Mouse (Mus musculus): ENCODE data around the gene Pcyt1a. TPM values are rescaled to one million over a fixed set of nuclear protein-coding genes. Genes with fewer than 3 reads are reported as not detected.

Pcyt1a gene
- polyA plus RNA-seq, 1 experiment = 14.6 TPM

DNA sequence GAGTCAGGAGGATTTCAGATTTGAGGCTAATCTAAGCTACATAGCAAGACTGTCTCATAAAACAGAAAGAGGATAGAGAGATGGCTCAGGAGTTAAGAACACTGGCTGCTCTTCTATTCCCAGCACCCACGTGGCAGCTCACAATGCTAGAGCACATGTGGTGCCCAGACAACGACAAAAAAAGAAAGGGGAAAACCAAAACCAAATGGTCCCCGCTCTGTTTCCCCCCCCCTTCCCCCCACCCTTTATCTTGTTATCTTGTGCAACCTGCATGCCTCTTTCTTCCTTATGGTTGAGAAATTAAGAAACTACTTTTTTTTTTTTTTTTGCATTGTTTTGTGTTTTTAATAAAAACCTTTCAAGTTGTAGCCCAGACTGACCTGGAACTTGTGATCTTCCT, 37.8 kb downstream of the Pcyt1a start:
- H3K9me3 ChIP-seq (replicated peaks; ENCODE audit: control insufficient read depth, insufficient read depth, low read length, poor library complexity, severe bottlenecking) = no peaks in the 10 kb centered on the region
- H3K9ac ChIP-seq (ENCODE audit: low read depth, poor library complexity, severe bottlenecking) = no peak overlapping the region
- H3K36me3 ChIP-seq (ENCODE audit: control insufficient read depth, insufficient read depth, low read length, poor library complexity, severe bottlenecking) = no peaks in the 10 kb centered on the region
- no peak overlapping the region for H3K4me3 ChIP-seq (ENCODE audit: low read depth, low read length)
- no peaks in the 10 kb centered on the region for H3K4me1 ChIP-seq (ENCODE audit: control insufficient read depth, insufficient read depth, low read length)
- no peak overlapping the region for H3K27ac ChIP-seq (ENCODE audit: insufficient read depth, low read length)
- H3K27me3 ChIP-seq (ENCODE audit: control insufficient read depth, insufficient read depth, low read length, poor library complexity, severe bottlenecking) = no peaks in the 10 kb centered on the region
- no peak for TF ChIP-seq CTCF (IDR thresholded peaks at IDR 0.05; ENCODE audit: low read depth, low read length)
- TF ChIP-seq EP300 (IDR thresholded peaks at IDR 0.05; ENCODE audit: insufficient read depth, low read depth, low read length) = no peak
- TF ChIP-seq POLR2A (IDR thresholded peaks at IDR 0.05; ENCODE audit: insufficient read depth, low read length) = no peak

DNA sequence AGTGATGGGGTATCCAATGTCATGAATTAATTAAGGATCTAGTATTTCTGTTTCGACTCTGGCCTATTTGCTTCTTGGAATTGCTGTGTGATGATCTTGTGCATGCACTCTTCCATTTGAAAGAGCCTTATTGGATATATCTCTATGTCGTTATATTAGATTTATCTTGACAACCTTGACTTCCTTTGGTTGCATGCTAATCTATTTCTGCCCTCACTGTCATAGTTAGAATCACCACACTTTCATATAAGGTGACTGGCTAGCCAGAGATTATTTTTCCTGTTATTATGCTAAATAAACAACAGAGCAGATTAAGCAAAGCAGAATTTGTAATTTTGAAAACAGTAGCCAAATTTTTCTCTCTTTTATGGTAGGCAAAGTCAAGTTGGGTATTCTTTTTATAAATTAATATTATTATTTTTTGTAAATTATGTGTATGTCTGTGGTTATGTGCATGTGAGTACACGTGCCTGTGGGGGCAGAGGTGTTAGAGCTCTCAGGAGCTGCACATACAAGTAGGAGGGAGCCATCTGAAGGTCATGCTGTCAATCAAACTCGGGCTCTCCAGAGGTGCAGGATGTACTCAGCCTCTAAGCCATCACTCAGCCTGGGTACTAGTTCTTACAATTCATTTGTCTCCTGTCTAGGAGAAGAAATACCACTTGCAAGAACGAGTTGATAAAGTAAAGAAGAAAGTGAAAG, 38.8 kb downstream of the Pcyt1a start:
- Histone ChIP-seq H3K27ac (ENCODE audit: insufficient read depth, low read length) (no peak overlapping the region), H3K36me3 (ENCODE audit: control insufficient read depth, insufficient read depth, low read length, poor library complexity, severe bottlenecking) (no peaks in the 10 kb centered on the region), H3K9me3 (replicated peaks; ENCODE audit: control insufficient read depth, insufficient read depth, low read length, poor library complexity, severe bottlenecking) (no peaks in the 10 kb centered on the region), H3K4me3 (ENCODE audit: low read depth, low read length) (no peak overlapping the region), H3K27me3 (ENCODE audit: control insufficient read depth, insufficient read depth, low read length, poor library complexity, severe bottlenecking) (no peaks in the 10 kb centered on the region), H3K4me1 (ENCODE audit: control insufficient read depth, insufficient read depth, low read length) (no peaks in the 10 kb centered on the region), H3K9ac (ENCODE audit: low read depth, poor library complexity, severe bottlenecking) (no peak overlapping the region)
- TF ChIP-seq CTCF (IDR thresholded peaks at IDR 0.05; ENCODE audit: low read depth, low read length) = no peak
- TF ChIP-seq POLR2A (IDR thresholded peaks at IDR 0.05; ENCODE audit: insufficient read depth, low read length) = no peak
- no peak for TF ChIP-seq EP300 (IDR thresholded peaks at IDR 0.05; ENCODE audit: insufficient read depth, low read depth, low read length)

GRCm38 (mm10) chr16:32472276-32473015, 41.7 kb downstream of the Pcyt1a start:
- TF ChIP-seq POLR2A (IDR thresholded peaks at IDR 0.05; ENCODE audit: insufficient read depth, low read length) (no peak), EP300 (IDR thresholded peaks at IDR 0.05; ENCODE audit: insufficient read depth, low read depth, low read length) (no peak), CTCF (IDR thresholded peaks at IDR 0.05; ENCODE audit: low read depth, low read length) (no peak)
- Histone ChIP-seq H3K4me1 (ENCODE audit: control insufficient read depth, insufficient read depth, low read length) (no peaks in the 10 kb centered on the region), H3K4me3 (ENCODE audit: low read depth, low read length) (no peak overlapping the region), H3K9me3 (replicated peaks; ENCODE audit: control insufficient read depth, insufficient read depth, low read length, poor library complexity, severe bottlenecking) (no peaks in the 10 kb centered on the region), H3K9ac (ENCODE audit: low read depth, poor library complexity, severe bottlenecking) (no peak overlapping the region), H3K27me3 (ENCODE audit: control insufficient read depth, insufficient read depth, low read length, poor library complexity, severe bottlenecking) (no peaks in the 10 kb centered on the region), H3K27ac (ENCODE audit: insufficient read depth, low read length) (no peak overlapping the region), H3K36me3 (ENCODE audit: control insufficient read depth, insufficient read depth, low read length, poor library complexity, severe bottlenecking) (no peaks in the 10 kb centered on the region)

- Histone ChIP-seq H3K4me1 (ENCODE audit: control insufficient read depth, insufficient read depth, low read length) (no peaks in the 10 kb centered on the region), H3K27ac (ENCODE audit: insufficient read depth, low read length) (no peak overlapping the region), H3K9me3 (replicated peaks; ENCODE audit: control insufficient read depth, insufficient read depth, low read length, poor library complexity, severe bottlenecking) (no peaks in the 10 kb centered on the region), H3K4me3 (ENCODE audit: low read depth, low read length) (no peak overlapping the region), H3K27me3 (ENCODE audit: control insufficient read depth, insufficient read depth, low read length, poor library complexity, severe bottlenecking) (no peaks in the 10 kb centered on the region), H3K36me3 (ENCODE audit: control insufficient read depth, insufficient read depth, low read length, poor library complexity, severe bottlenecking) (no peaks in the 10 kb centered on the region), H3K9ac (ENCODE audit: low read depth, poor library complexity, severe bottlenecking) (no peak overlapping the region)
- TF ChIP-seq EP300 (IDR thresholded peaks at IDR 0.05; ENCODE audit: insufficient read depth, low read depth, low read length) (no peak), CTCF (IDR thresholded peaks at IDR 0.05; ENCODE audit: low read depth, low read length) (no peak), POLR2A (IDR thresholded peaks at IDR 0.05; ENCODE audit: insufficient read depth, low read length) (no peak)
Observed at GRCm38 (mm10) chr16:32477315-32477714, 46.6 kb downstream of the Pcyt1a start.

GRCm38 (mm10) chr16:32479415-32479814, 48.7 kb downstream of the Pcyt1a start:
- Histone ChIP-seq H3K36me3 (ENCODE audit: control insufficient read depth, insufficient read depth, low read length, poor library complexity, severe bottlenecking) (no peaks in the 10 kb centered on the region), H3K9ac (ENCODE audit: low read depth, poor library complexity, severe bottlenecking) (no peak overlapping the region), H3K4me1 (ENCODE audit: control insufficient read depth, insufficient read depth, low read length) (peaks cover 2% of the 10 kb centered on the region), H3K4me3 (ENCODE audit: low read depth, low read length) (no peak overlapping the region), H3K27ac (ENCODE audit: insufficient read depth, low read length) (no peak overlapping the region), H3K27me3 (ENCODE audit: control insufficient read depth, insufficient read depth, low read length, poor library complexity, severe bottlenecking) (no peaks in the 10 kb centered on the region), H3K9me3 (replicated peaks; ENCODE audit: control insufficient read depth, insufficient read depth, low read length, poor library complexity, severe bottlenecking) (no peaks in the 10 kb centered on the region)
- TF ChIP-seq POLR2A (IDR thresholded peaks at IDR 0.05; ENCODE audit: insufficient read depth, low read length) = no peak
- TF ChIP-seq CTCF (IDR thresholded peaks at IDR 0.05; ENCODE audit: low read depth, low read length) = no peak
- no peak for TF ChIP-seq EP300 (IDR thresholded peaks at IDR 0.05; ENCODE audit: insufficient read depth, low read depth, low read length)

DNA sequence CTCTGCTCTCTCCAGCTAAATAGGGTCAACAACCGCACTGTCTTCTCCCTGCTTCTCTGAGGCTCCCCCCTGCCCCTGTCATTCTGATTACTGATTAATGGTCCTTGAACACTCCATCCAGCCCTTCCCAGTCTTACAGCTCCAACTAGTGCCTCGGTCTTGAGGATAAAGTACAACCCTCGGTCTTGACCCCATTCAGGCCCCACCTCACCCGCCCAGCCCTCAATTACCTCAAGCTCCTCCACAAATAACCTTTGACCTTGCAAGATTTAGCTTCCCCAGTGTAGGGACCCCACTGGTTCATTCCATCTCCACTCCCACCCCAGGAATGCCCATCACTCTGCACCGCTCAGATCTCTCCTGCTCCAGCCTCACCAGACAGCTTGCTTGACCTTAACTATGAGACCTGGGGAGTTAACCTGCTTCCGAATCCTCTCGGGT, 53.7 kb downstream of the Pcyt1a start:
- Histone ChIP-seq H3K9me3 (replicated peaks; ENCODE audit: control insufficient read depth, insufficient read depth, low read length, poor library complexity, severe bottlenecking) (no peaks in the 10 kb centered on the region), H3K4me3 (ENCODE audit: low read depth, low read length) (no peak overlapping the region), H3K4me1 (ENCODE audit: control insufficient read depth, insufficient read depth, low read length) (peaks cover 2% of the 10 kb centered on the region), H3K27ac (ENCODE audit: insufficient read depth, low read length) (no peak overlapping the region), H3K27me3 (ENCODE audit: control insufficient read depth, insufficient read depth, low read length, poor library complexity, severe bottlenecking) (no peaks in the 10 kb centered on the region), H3K9ac (ENCODE audit: low read depth, poor library complexity, severe bottlenecking) (no peak overlapping the region), H3K36me3 (ENCODE audit: control insufficient read depth, insufficient read depth, low read length, poor library complexity, severe bottlenecking) (no peaks in the 10 kb centered on the region)
- no peak for TF ChIP-seq CTCF (IDR thresholded peaks at IDR 0.05; ENCODE audit: low read depth, low read length)
- TF ChIP-seq EP300 (IDR thresholded peaks at IDR 0.05; ENCODE audit: insufficient read depth, low read depth, low read length) = no peak
- no peak for TF ChIP-seq POLR2A (IDR thresholded peaks at IDR 0.05; ENCODE audit: insufficient read depth, low read length)
